Mouse (Mus musculus): Measurements from ENCODE around the gene Ttc28.

DNA sequence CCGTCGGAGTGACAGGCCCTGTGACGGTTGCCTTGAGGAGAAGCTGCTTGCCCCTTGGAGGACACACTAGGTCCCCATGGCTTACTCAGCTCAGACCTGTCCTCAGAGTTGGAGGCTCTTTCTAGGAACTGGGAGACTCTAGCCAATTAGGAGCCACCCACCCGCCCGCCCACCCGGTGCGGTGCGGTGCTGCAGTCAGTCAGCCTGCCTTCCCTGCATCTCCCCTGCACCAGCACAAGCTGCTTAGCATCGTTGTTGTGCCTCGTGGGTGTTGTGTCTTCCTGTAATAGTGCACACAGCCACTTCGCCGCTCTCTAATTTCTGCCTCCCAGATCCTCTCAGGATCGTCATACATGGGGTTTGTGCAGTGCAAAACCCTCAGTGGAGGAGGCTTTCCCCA lies 335.3 kb downstream of the Ttc28 start:
- TF ChIP-seq CTCF (IDR thresholded peaks at IDR 0.05; ENCODE audit: insufficient read depth, low read length) = no peak
- TF ChIP-seq POLR2A (IDR thresholded peaks at IDR 0.05; ENCODE audit: borderline replicate concordance, extremely low read depth, low read depth, low read length) = no peak
